ENCODE assay signal across 8 mouse cellular contexts in the genomic region with DNA sequence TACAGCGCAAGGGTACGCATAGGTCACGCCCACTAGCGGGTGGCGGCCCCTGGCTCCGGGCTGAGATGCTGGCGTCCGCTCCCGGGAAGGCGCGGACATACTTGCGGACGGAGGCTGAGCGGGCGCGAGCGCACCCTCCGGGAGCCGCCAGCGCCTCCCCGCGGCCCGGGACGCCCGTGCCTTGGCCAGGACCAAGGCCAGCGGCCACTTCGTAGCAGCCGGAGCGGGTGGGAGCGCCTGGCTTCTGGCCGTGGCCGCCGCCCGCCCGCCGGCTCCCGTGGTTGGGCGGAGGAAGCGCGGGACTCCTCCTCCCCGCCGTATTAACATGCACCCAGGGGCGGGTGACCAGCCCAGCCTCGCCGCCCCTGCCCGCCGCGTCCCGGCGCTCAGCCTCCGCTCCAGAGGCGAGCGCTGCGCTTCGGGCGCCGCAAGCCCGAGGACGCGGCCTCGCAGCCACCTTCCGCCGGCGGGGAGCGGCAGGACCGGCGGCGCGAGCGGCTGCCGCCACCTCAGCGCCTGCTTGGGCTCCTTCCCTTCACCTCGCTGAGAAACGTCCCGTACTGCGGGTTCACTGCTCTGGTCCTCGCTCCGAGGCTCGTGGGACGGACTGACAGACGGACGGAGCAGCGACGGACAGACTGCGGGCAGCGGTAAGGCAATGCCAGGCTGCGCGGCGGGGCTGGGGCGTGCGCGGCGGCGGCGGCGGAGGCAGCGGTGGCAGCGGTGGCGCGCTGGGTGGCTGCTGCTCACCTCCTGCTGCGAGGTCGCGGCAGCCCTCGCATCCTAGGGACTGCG. TPM values are rescaled to one million over a fixed set of nuclear protein-coding genes. Genes with fewer than 3 reads are reported as not detected.
A peak's percentile ranks its signal among the peaks of the same experiment; 100 is the strongest.
DNase-seq lines count a peak whose midpoint lies in the region; ATAC-seq and TF ChIP-seq lines count a peak whose summit lies in the region.

A gene (plus strand): TSS at position 53 of the 795 bp plus-strand sequence.

- H3K36me3 ChIP-seq in forebrain, postnatal 0 days (ENCODE audit: insufficient read depth) = no peaks in the 10 kb centered on the region

- peak; percentile 93 to 96 for DNase-seq in adrenal gland, adult (ENCODE audit: inconsistent age in 2 of 2, low spot score in 1 of 2)
- peak; percentile 89 to 91 for DNase-seq in cerebellum, adult 2 months
- DNase-seq in forebrain, postnatal 0 days = peak; percentile 79
- peak; percentile 67 for DNase-seq in layer of hippocampus, adult 9-11 months
- DNase-seq in right cerebral cortex, postnatal 36 days (ENCODE audit: low spot score in 2 of 2) = peak; percentile 58 to 67
- DNase-seq in thymus, adult 18-20 months = no peak

- H3K4me1 ChIP-seq in cerebellum, adult 2 months (ENCODE audit: control insufficient read depth, insufficient read depth, low read length) = peaks cover 7% of the 10 kb centered on the region
- H3K4me1 ChIP-seq in forebrain, postnatal 0 days (ENCODE audit: insufficient read depth) = no peaks in the 10 kb centered on the region

- peak; percentile 48 for TF ChIP-seq POLR2A in cerebellum, adult 2 months (IDR thresholded peaks at IDR 0.05; ENCODE audit: borderline replicate concordance, insufficient read depth, low read length)

- H3K4me3 ChIP-seq in cerebellum, adult 2 months (replicated peaks; ENCODE audit: insufficient read depth, low read depth, low read length) = peak within 1 kb of the TSS; percentile 83
- H3K4me3 ChIP-seq in forebrain, postnatal 0 days (ENCODE audit: low read depth, low read length) = peak within 1 kb of the TSS; percentile 85

- H3K4me2 ChIP-seq in forebrain, postnatal 0 days (ENCODE audit: low read depth) = peak within 1 kb of the TSS; percentile 71

- peak within 1 kb of the TSS; percentile 95 for H3K9ac ChIP-seq in forebrain, postnatal 0 days

- under 1% methylated on average over 101 of the region's 105 CpGs for WGBS in cerebellum, adult 2 months
- WGBS in forebrain, postnatal 0 days = under 1% methylated on average over 90 of the region's 105 CpGs

- H3K27ac ChIP-seq in cerebellum, adult 2 months (ENCODE audit: insufficient read depth, low read length) = peak within 1 kb of the TSS; percentile 97
- H3K27ac ChIP-seq in forebrain, postnatal 0 days (ENCODE audit: low read depth, low read length) = peak within 1 kb of the TSS; percentile 95

- no peaks in the 10 kb centered on the region for H3K9me3 ChIP-seq in forebrain, postnatal 0 days (ENCODE audit: low read length)

- ATAC-seq in forebrain, postnatal 0 days = peak; percentile 87
- ATAC-seq in hematopoietic stem cell, adult 5-6 weeks (replicated peaks in 1 of 2; ENCODE audit: insufficient read depth in 1 of 2, low FRiP score in 2 of 2, low TSS enrichment in 1 of 2, low read depth in 1 of 2, poor library complexity in 2 of 2, severe bottlenecking in 2 of 2) = peak; percentile 42 to 53
- ATAC-seq in megakaryocyte progenitor cell, adult 5-6 weeks (replicated peaks; ENCODE audit: poor library complexity) = peak; percentile 72

- no peaks in the 10 kb centered on the region; the same call in 1 of the 2 replicates for H3K27me3 ChIP-seq in cerebellum, adult 2 months (ENCODE audit: control insufficient read depth, insufficient read depth, low read length)
- H3K27me3 ChIP-seq in forebrain, postnatal 0 days (ENCODE audit: insufficient read depth, low read length) = no peaks in the 10 kb centered on the region

- TF ChIP-seq CTCF in cerebellum, adult 2 months (IDR thresholded peaks at IDR 0.05; ENCODE audit: borderline replicate concordance, insufficient read depth, low read depth, low read length) = 0 out of 2 replicates have a peak, but pooled peaks have one; percentile 31
- TF ChIP-seq CTCF in forebrain, postnatal 0 days (IDR thresholded peaks at IDR 0.05; ENCODE audit: low read depth) = peak; percentile 62

RNA-seq across cellular contexts. Expression of the gene that starts here (rescaled TPM):
- polyA plus RNA-seq in cerebellum, adult 2 months (2012; rRNA removed) = 172 and 190 TPM in 2 replicates
- 93.6 and 105 TPM in 2 replicates for total RNA-seq in forebrain, postnatal 0 days (2014; rRNA removed)
- 33.2 and 44.8 TPM in 2 replicates for polyA plus RNA-seq in forebrain, postnatal 0 days (2015; fragmentation: Nextera tagmentation; extraction: Ambion mirVana)
- total RNA-seq in hematopoietic stem cell, adult 5-6 weeks (2017) = not detected in 2 replicates
- not detected in 2 replicates for total RNA-seq in megakaryocyte progenitor cell, adult 5-6 weeks (2015)
- not detected in 2 replicates for total RNA-seq in megakaryocyte progenitor cell, adult 5-6 weeks (2017)

Comparison
In these comparisons a context has a peak if more than half of its experiments do, and no peak if none do; other contexts are left out.
1. RNA of the gene that starts here (total RNA-seq): 93.6 to 105 TPM in forebrain, postnatal 0 days; not detected in megakaryocyte progenitor cell, adult 5-6 weeks and not detected in hematopoietic stem cell, adult 5-6 weeks; every median in the first group is over 10 times any median in the second.
2. Peak in ATAC-seq in hematopoietic stem cell, adult 5-6 weeks; RNA of the gene not detected or under 1 TPM.
3. Peak in ATAC-seq in megakaryocyte progenitor cell, adult 5-6 weeks; RNA of the gene not detected or under 1 TPM.
4. DNase-seq: peak in adrenal gland, adult (2 of 2), cerebellum, adult 2 months (2 of 2), forebrain, postnatal 0 days (single experiment), layer of hippocampus, adult 9-11 months (single experiment) and right cerebral cortex, postnatal 36 days (2 of 2); none in thymus, adult 18-20 months (0 of 2).
5. Peak in every context shown above with its lines, with median percentiles within 50 percentile points of each other: ATAC-seq.